Mouse (Mus musculus) liver, postnatal 0 days (tissue): Measurements from ENCODE around the gene Gbp3.

Experiments
- CTCF ChIP-seq: sonication (generic); IDR thresholded peaks from 2 replicates; pipeline ENCODE4 v1.5.1; 2016; ENCODE audit warnings: antibody characterized with exemption, low read depth
- EP300 ChIP-seq: IDR thresholded peaks from 2 replicates; pipeline ENCODE4 v1.6.1; 2016; ENCODE audit warnings: antibody characterized with exemption, low read depth, mild to moderate bottlenecking

DNA sequence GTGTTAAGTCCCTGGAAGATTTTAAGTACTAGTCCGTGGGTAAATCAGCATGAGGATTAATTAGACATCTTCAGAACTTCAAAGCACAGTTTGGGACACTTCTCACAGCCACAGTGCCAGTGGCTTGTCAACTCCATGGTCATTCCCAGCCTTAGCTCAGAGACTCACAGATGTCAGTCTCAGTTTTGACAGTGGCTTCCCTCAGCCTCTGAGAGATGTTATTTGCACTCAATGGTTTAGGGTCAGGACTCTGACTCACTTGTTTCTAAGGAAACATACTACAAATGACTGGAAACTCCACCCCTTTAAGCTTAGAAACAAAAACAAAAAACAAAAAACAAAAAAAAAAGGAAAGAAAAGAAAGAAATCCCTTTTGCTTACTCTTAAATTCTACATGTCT is 59.8 kb downstream of the Gbp3 start:
- TF ChIP-seq CTCF, result no peak
- TF ChIP-seq EP300, result no peak
